ENCODE assay signal across 19 mouse cellular contexts in genomic region chr16:64145687-64146535, GRCm38 (mm10).
DNase-seq lines count a peak whose midpoint lies in the region; ATAC-seq lines count a peak whose summit lies in the region.
"Had no signal": no experiment of that assay in that cellular context is flagged by ENCODE, and none has a peak within 500 bp of the region (broad histone marks: within the 10 kb centered on the region; RNA-seq: fewer than 3 reads in every experiment).

No protein-coding gene starts in this region.

- 41% methylated on average over 14 of the region's 14 CpGs for WGBS in kidney, embryonic 15.5 days
- 12% methylated on average over 14 of the region's 14 CpGs for WGBS in limb, embryonic 11.5 days
- WGBS in forebrain, embryonic 15.5 days: 93% methylated on average over 14 of the region's 14 CpGs

- no peaks in the 10 kb centered on the region for H3K36me3 ChIP-seq in kidney, embryonic 15.5 days
- H3K36me3 ChIP-seq in limb, embryonic 11.5 days (ENCODE audit: control insufficient read depth, insufficient read depth, low read length): no peaks in the 10 kb centered on the region
- no peaks in the 10 kb centered on the region for H3K36me3 ChIP-seq in forebrain, embryonic 15.5 days
- H3K36me3 ChIP-seq: G1E; heart, embryonic 13.5 days; midbrain, embryonic 15.5 days had no signal

- no peaks in the 10 kb centered on the region for H3K9me3 ChIP-seq in kidney, embryonic 15.5 days (replicated peaks)
- H3K9me3 ChIP-seq in limb, embryonic 11.5 days (ENCODE audit: control insufficient read depth, low read length): no peaks in the 10 kb centered on the region
- no peaks in the 10 kb centered on the region for H3K9me3 ChIP-seq in forebrain, embryonic 15.5 days
- H3K9me3 ChIP-seq: heart, embryonic 13.5 days; midbrain, embryonic 15.5 days had no signal

- H3K4me3 ChIP-seq in kidney, embryonic 15.5 days (replicated peaks): no peak overlapping the region
- H3K4me3 ChIP-seq in limb, embryonic 11.5 days (ENCODE audit: low read depth, low read length): no peak overlapping the region
- no peak overlapping the region for H3K4me3 ChIP-seq in forebrain, embryonic 15.5 days
- H3K4me3 ChIP-seq: erythroblast, embryonic 14.5 days; heart, embryonic 13.5 days; layer of hippocampus, adult 2 months; midbrain, embryonic 15.5 days had no signal

- ATAC-seq in kidney, embryonic 15.5 days (replicated peaks; ENCODE audit: low FRiP score): peak; percentile 71
- ATAC-seq in limb, embryonic 11.5 days (ENCODE audit: insufficient number of reproducible peaks, low FRiP score, low TSS enrichment, low read depth): peak; percentile 81
- ATAC-seq in megakaryocyte progenitor cell, adult 5-6 weeks (replicated peaks; ENCODE audit: poor library complexity): no peak
- ATAC-seq in forebrain, embryonic 15.5 days (replicated peaks): no peak
- ATAC-seq: midbrain, embryonic 15.5 days had no signal

- no peaks in the 10 kb centered on the region for H3K4me1 ChIP-seq in kidney, embryonic 15.5 days
- peaks cover 8% of the 10 kb centered on the region; the same call in 1 of the 2 replicates for H3K4me1 ChIP-seq in limb, embryonic 11.5 days (ENCODE audit: control insufficient read depth, insufficient read depth, low read length)
- no peaks in the 10 kb centered on the region for H3K4me1 ChIP-seq in forebrain, embryonic 15.5 days
- H3K4me1 ChIP-seq: midbrain, embryonic 15.5 days had no signal

- DNase-seq in kidney, adult 18-20 months: no peak
- DNase-seq in embryo, embryonic 10 days (ENCODE audit: low spot score): peak; percentile 69
- DNase-seq in embryo, embryonic 9.5 days (ENCODE audit: extremely low spot score): peak; percentile 37
- DNase-seq in limb, embryonic 11.5 days (ENCODE audit: low spot score): peak; percentile 56
- DNase-seq in layer of hippocampus, postnatal 25 days (ENCODE audit: extremely low spot score in 1 of 2, low spot score in 1 of 2): no peak
- DNase-seq: adrenal gland, postnatal 14 days; gastrocnemius, postnatal 25 days; lung, postnatal 4 days; right cerebral cortex, postnatal 25 days had no signal

- no peak overlapping the region for H3K9ac ChIP-seq in kidney, embryonic 15.5 days
- H3K9ac ChIP-seq in limb, embryonic 11.5 days (ENCODE audit: low read length): no peak overlapping the region
- H3K9ac ChIP-seq in forebrain, embryonic 15.5 days (replicated peaks): no peak overlapping the region
- H3K9ac ChIP-seq: heart, embryonic 13.5 days; hindbrain, embryonic 14.5 days; liver, embryonic 14.5 days; midbrain, embryonic 15.5 days had no signal

- H3K4me2 ChIP-seq in kidney, embryonic 15.5 days: no peak overlapping the region
- no peak overlapping the region for H3K4me2 ChIP-seq in limb, embryonic 11.5 days (ENCODE audit: low read depth, severe bottlenecking)
- no peak overlapping the region for H3K4me2 ChIP-seq in forebrain, embryonic 15.5 days (replicated peaks)
- H3K4me2 ChIP-seq: heart, embryonic 13.5 days; hindbrain, embryonic 14.5 days; midbrain, embryonic 15.5 days had no signal

- no peaks in the 10 kb centered on the region for H3K27me3 ChIP-seq in kidney, embryonic 15.5 days
- no peaks in the 10 kb centered on the region for H3K27me3 ChIP-seq in limb, embryonic 11.5 days (ENCODE audit: control insufficient read depth, insufficient read depth, low read length)
- no peaks in the 10 kb centered on the region for H3K27me3 ChIP-seq in forebrain, embryonic 15.5 days
- H3K27me3 ChIP-seq: heart, embryonic 13.5 days; midbrain, embryonic 15.5 days had no signal

- H3K27ac ChIP-seq in kidney, embryonic 15.5 days: no peak overlapping the region
- H3K27ac ChIP-seq in limb, embryonic 11.5 days (replicated peaks; ENCODE audit: low read depth, low read length): no peak overlapping the region
- no peak overlapping the region for H3K27ac ChIP-seq in forebrain, embryonic 15.5 days (replicated peaks)
- H3K27ac ChIP-seq: heart, embryonic 13.5 days; hindbrain, embryonic 14.5 days; layer of hippocampus, adult 2 months; liver, embryonic 14.5 days; midbrain, embryonic 15.5 days had no signal

Comparison
In these comparisons a context has a peak if more than half of its experiments do, and no peak if none do; other contexts are left out.
1. ATAC-seq: peak in kidney, embryonic 15.5 days (single experiment) and limb, embryonic 11.5 days (single experiment); none in megakaryocyte progenitor cell, adult 5-6 weeks (single experiment) and forebrain, embryonic 15.5 days (single experiment).
2. DNase-seq: peak in embryo, embryonic 10 days (single experiment), embryo, embryonic 9.5 days (single experiment) and limb, embryonic 11.5 days (single experiment); none in kidney, adult 18-20 months (single experiment) and layer of hippocampus, postnatal 25 days (0 of 2).